Mouse (Mus musculus): ENCODE results near the gene Rab30.

Gene Rab30

GRCm38 (mm10) chr7:92776647-92777046, 35.2 kb downstream of the Rab30 start:
- POLR2A ChIA-PET, result interaction anchor here in 2 of 4 experiments (1.1 to 3.2 kb wide), 8 partner anchors 20 to 99 kb away, joined by 3 to 23 read pairs (median 6); partner anchors contain the start of gene Rab30 (in 2 of the 2)
- CTCF ChIA-PET, result interaction anchor here in 1 of 4 experiments (1.1 kb wide), 1 partner anchor 23 kb away, joined by 3 read pairs; no protein-coding TSS in a partner anchor

- ChIA-PET CTCF (no interaction called here), POLR2A (interaction anchor here in 3 of 4 experiments (0.6 to 3.2 kb wide), 6 partner anchors 19 to 98 kb away, joined by 3 to 23 read pairs (median 6); partner anchors contain the start of gene Rab30 (in 1 of the 3))
Observed at GRCm38 (mm10) chr7:92777108-92777973, 35.9 kb downstream of the Rab30 start.

- ChIA-PET CTCF (interaction anchor here in 1 of 4 experiments (0.7 kb wide), 1 partner anchor 1573 kb away, joined by 4 read pairs; no protein-coding TSS in a partner anchor), POLR2A (interaction anchor here in 3 of 4 experiments (0.6 to 1.4 kb wide), 6 partner anchors 12 to 125 kb away, joined by 3 to 5 read pairs (median 3); partner anchors contain the start of gene Rab30 (in 1 of the 3))
Observed at GRCm38 (mm10) chr7:92779058-92779457, 37.7 kb downstream of the Rab30 start.

- CTCF ChIA-PET, result interaction anchor here in 1 of 4 experiments (0.9 to 1.5 kb wide), 3 partner anchors 9 to 38 kb away, joined by 3 read pairs; no protein-coding TSS in a partner anchor
- POLR2A ChIA-PET, result interaction anchor here in 2 of 4 experiments (0.6 to 1.7 kb wide), 4 partner anchors 25 to 200 kb away, joined by 3 to 6 read pairs (median 4); partner anchors contain the start of gene Rab30 (in 1 of the 2)
Observed at GRCm38 (mm10) chr7:92781361-92781760, 40.0 kb downstream of the Rab30 start.

DNA sequence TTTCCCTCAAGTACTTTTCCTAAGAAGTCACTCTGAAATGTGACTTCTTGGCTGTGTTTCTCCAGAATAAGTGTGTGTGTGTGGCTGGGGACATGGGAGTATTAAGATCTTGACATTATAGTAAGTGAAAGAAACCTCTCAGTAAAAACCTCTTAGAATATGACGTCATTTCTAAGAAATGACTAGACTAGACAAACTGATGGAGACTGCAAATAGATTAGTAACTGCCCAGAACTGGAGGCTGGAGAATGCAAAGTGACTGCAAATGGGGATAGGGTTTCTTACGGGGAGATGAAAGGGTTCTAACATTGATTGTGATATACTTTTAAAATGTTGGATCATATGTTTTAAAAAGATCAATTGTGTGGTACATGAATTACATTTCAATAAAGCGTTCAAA, 40.5 kb downstream of the Rab30 start:
- ChIA-PET POLR2A (interaction anchor here in 2 of 4 experiments (1.4 to 1.7 kb wide), 3 partner anchors 17 to 93 kb away, joined by 3 to 7 read pairs (median 6); partner anchors contain the start of genes Ddias (in 1 of the 2), Prcp (in 1 of the 2) and Rab30 (in 1 of the 2)), CTCF (interaction anchor here in 2 of 4 experiments (0.9 to 1.5 kb wide), 3 partner anchors 9 to 47 kb away, joined by 3 read pairs; no protein-coding TSS in a partner anchor)

DNA sequence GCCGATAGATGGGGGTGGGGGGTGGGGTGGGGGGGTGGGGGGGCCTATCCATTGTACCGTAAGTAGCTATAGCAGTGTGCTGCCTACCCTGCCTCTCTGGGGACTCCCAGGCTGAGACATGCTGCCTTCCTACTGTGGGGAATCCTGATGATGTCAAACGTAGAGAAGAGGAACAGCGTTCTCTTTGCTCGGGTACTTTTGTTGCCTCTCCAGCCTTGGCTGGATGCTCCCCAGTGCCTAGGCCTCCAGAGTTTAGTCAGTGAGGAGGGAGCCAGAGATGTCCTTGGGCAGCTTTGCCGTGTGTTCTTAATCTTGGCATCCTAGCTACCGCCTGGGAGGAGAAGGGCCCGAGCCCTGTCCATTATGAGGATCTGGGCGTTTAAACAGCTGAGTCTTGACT, 41.1 kb downstream of the Rab30 start:
- ChIA-PET POLR2A (interaction anchor here in 2 of 4 experiments (1.1 to 1.7 kb wide), 4 partner anchors 13 to 92 kb away, joined by 3 to 7 read pairs (median 6); partner anchors contain the start of genes Ddias (in 1 of the 2), Prcp (in 1 of the 2) and Rab30 (in 1 of the 2)), CTCF (interaction anchor here in 2 of 4 experiments (0.6 to 1.1 kb wide), 2 partner anchors 47 to 694 kb away, joined by 3 read pairs; no protein-coding TSS in a partner anchor)

- POLR2A ChIA-PET, result interaction anchor here in 2 of 4 experiments (1.1 to 1.7 kb wide), 4 partner anchors 13 to 91 kb away, joined by 3 to 7 read pairs (median 4); partner anchors contain the start of genes Ddias (in 1 of the 2) and Prcp (in 1 of the 2)
- CTCF ChIA-PET, result interaction anchor here in 1 of 4 experiments (1.1 kb wide), 1 partner anchor 48 kb away, joined by 3 read pairs; no protein-coding TSS in a partner anchor
Observed at GRCm38 (mm10) chr7:92783166-92783806, 41.9 kb downstream of the Rab30 start.

DNA sequence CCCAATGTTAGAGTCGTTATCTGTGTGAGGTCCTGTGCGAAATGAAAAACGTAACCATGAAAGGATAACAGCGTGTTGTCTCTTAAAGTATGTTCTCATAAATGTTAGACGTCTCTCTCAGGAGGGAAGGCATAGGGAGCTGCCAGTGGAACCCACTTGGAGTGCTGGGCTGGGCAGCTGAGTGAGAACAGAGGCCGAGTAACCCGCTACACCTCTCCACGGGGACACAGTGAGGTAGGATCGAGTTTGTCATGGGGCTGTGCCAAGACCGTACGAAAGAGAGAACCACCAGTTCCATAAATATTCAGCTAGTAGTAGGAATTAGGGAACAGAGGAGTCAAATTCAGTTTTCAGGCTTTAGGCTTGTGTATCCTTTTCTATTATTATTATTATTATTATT, 42.5 kb downstream of the Rab30 start:
- ChIA-PET CTCF (no interaction called here), POLR2A (interaction anchor here in 1 of 4 experiments (1.7 kb wide), 1 partner anchor 12 kb away, joined by 4 read pairs; no protein-coding TSS in a partner anchor)

GRCm38 (mm10) chr7:92795749-92796148, 54.3 kb downstream of the Rab30 start:
- POLR2A ChIA-PET, result interaction anchor here in 2 of 4 experiments (0.8 to 1.9 kb wide), 6 partner anchors 9 to 19 kb away, joined by 3 to 6 read pairs (median 4); no protein-coding TSS in a partner anchor

DNA sequence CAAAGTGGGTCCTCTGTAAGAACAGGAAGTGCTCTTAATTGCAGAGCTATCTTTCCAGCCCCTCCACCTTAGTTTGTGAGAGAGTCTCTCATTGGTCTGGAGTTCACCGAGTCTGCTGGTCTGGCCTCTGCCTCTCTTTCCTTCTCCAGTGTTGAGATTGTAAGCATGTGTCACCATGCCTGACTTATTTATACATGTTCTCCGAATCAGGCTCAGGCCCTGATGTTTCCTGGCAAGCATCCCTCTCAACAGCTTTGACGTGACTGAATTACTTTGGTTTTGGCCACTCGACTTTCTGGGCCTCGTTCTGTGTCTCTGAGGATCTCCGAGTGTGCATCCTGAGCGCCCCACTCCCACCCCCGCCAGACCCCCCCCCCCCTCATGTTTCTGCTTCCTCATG, 55.4 kb downstream of the Rab30 start:
- CTCF ChIA-PET, result interaction anchor here in 1 of 4 experiments (0.7 kb wide), 1 partner anchor 193 kb away, joined by 4 read pairs; no protein-coding TSS in a partner anchor
- POLR2A ChIA-PET, result interaction anchor here in 2 of 4 experiments (0.7 to 1.9 kb wide), 6 partner anchors 11 to 155 kb away, joined by 3 to 6 read pairs (median 4); partner anchors contain the start of gene Rab30 (in 1 of the 2)

More at GRCm38 (mm10) chr7:92795749-92796148, 54.3 kb downstream of the Rab30 start:
- CTCF ChIA-PET, result no interaction called here

- POLR2A ChIA-PET, result interaction anchor here in 3 of 4 experiments (0.7 to 2.6 kb wide), 12 partner anchors 8 to 132 kb away, joined by 3 to 9 read pairs (median 4); partner anchors contain the start of genes Rab30 (in 2 of the 3), Pcf11 (in 1 of the 3) and Prcp (in 1 of the 3)
- CTCF ChIA-PET, result interaction anchor here in 2 of 4 experiments (0.6 to 1.2 kb wide), 3 partner anchors 67 to 121 kb away, joined by 3 read pairs; no protein-coding TSS in a partner anchor
Observed at GRCm38 (mm10) chr7:92799665-92800595, 58.5 kb downstream of the Rab30 start.

- POLR2A ChIA-PET, result interaction anchor here in 2 of 4 experiments (2.2 to 2.4 kb wide), 2 partner anchors 61 to 73 kb away, joined by 5 to 9 read pairs; partner anchors contain the start of genes Ddias (in 1 of the 2), Prcp (in 1 of the 2) and Rab30 (in 1 of the 2)
- CTCF ChIA-PET, result no interaction called here
Observed at GRCm38 (mm10) chr7:92802158-92802557, 60.8 kb downstream of the Rab30 start.

- CTCF ChIA-PET, result no interaction called here
- POLR2A ChIA-PET, result interaction anchor here in 2 of 4 experiments (1.2 to 2.4 kb wide), 3 partner anchors 62 to 133 kb away, joined by 3 to 9 read pairs (median 5); partner anchors contain the start of genes Ddias (in 1 of the 2), Pcf11 (in 1 of the 2), Prcp (in 1 of the 2) and Rab30 (in 1 of the 2)
Observed at GRCm38 (mm10) chr7:92803191-92803590, 61.8 kb downstream of the Rab30 start.

- ChIA-PET POLR2A (interaction anchor here in 3 of 4 experiments (0.6 to 1.7 kb wide), 5 partner anchors 24 to 70 kb away, joined by 3 to 4 read pairs (median 3); partner anchors contain the start of gene Rab30 (in 1 of the 3)), CTCF (interaction anchor here in 2 of 4 experiments (0.6 to 0.7 kb wide), 2 partner anchors 91 to 147 kb away, joined by 5 to 9 read pairs; no protein-coding TSS in a partner anchor)
Observed at GRCm38 (mm10) chr7:92804919-92805668, 63.7 kb downstream of the Rab30 start.

GRCm38 (mm10) chr7:92806512-92807188, 65.2 kb downstream of the Rab30 start:
- POLR2A ChIA-PET, result interaction anchor here in 2 of 4 experiments (0.9 to 2.1 kb wide), 7 partner anchors 7 to 246 kb away, joined by 3 to 8 read pairs (median 3); partner anchors contain the start of genes Ccdc90b (in 1 of the 2) and Rab30 (in 1 of the 2)
- CTCF ChIA-PET, result no interaction called here
